Mouse (Mus musculus): ENCODE measurements around the gene Ints6.

The Ints6 gene

GRCm38 (mm10) chr14:62627951-62628350, 133.0 kb downstream of the Ints6 start:
- no peak for DNase-seq (ENCODE audit: low spot score in 2 of 2)
